Mouse (Mus musculus) midbrain, embryonic 16.5 days (tissue): ENCODE results near the gene Gm49776. TPM values are rescaled to one million over a fixed set of nuclear protein-coding genes. Genes with fewer than 3 reads are reported as not detected.
"Not testable (repeated sequence)": the region's sequence is repeated elsewhere in the genome, so short reads cannot be mapped to it uniquely, and the experiment has no call there.

Experiments
- ATAC-seq: fragments of 200-750 bp; cut with Nextera tagmentation; 2 replicates; pipeline ENCODE4 v1.8.0; 2017; ENCODE audit warnings: moderate TSS enrichment
- H3K27ac ChIP-seq: fragments of 300-500 bp; sonication (generic); 2 replicates; pipeline ENCODE4 v1.5.1; 2014; ENCODE audit warnings: mild to moderate bottlenecking, low read length, mixed read lengths
- H3K27me3 ChIP-seq: fragments of 300-500 bp; sonication (generic); 2 replicates; pipeline ENCODE4 v1.6.1; 2014; ENCODE audit warnings: low read depth, low read length, mixed read lengths; ENCODE audit not compliant: control insufficient read depth, insufficient read depth
- H3K36me3 ChIP-seq: fragments of 300-500 bp; sonication (generic); 2 replicates; pipeline ENCODE4 v1.6.1; 2014; ENCODE audit warnings: mild to moderate bottlenecking, low read length, moderate library complexity, mixed read lengths; ENCODE audit not compliant: control insufficient read depth, insufficient read depth
- H3K4me1 ChIP-seq: fragments of 300-500 bp; sonication (generic); 2 replicates; pipeline ENCODE4 v1.6.1; 2014; ENCODE audit warnings: mild to moderate bottlenecking, low read length, mixed read lengths; ENCODE audit not compliant: control insufficient read depth, insufficient read depth
- H3K4me2 ChIP-seq: fragments of 300-500 bp; sonication (generic); 2 replicates; pipeline ENCODE4 v1.6.1; 2014; ENCODE audit warnings: mild to moderate bottlenecking, low read length, mixed read lengths
- H3K4me3 ChIP-seq: fragments of 300-500 bp; sonication (generic); 2 replicates; pipeline ENCODE4 v1.5.1; 2014; ENCODE audit warnings: low read depth, mild to moderate bottlenecking, low read length, moderate library complexity, mixed read lengths
- H3K9ac ChIP-seq: fragments of 300-500 bp; sonication (generic); 2 replicates; pipeline ENCODE4 v1.6.1; 2014; ENCODE audit warnings: low read depth, low read length, mixed read lengths
- H3K9me3 ChIP-seq: fragments of 300-500 bp; sonication (generic); replicated peaks from 2 replicates; pipeline ENCODE4 v1.6.1; 2014; ENCODE audit warnings: mild to moderate bottlenecking, low read length, mixed read lengths; ENCODE audit not compliant: control insufficient read depth, poor library complexity, severe bottlenecking
- WGBS: fragments of 180-500 bp; shearing (Covaris S2); extraction: QIAGEN DNeasy Blood & Tissue Kit; methylation state at CpG from one replicate; pipeline ENCODE4 v1.1.7; 2014; 5-methylcytosine and 5-hydroxymethylcytosine counted together
- microRNA counts: library from miRNA; unstranded; fragments of <30 nt; microRNA quantifications from one replicate; lab custom pipeline; 2016
- microRNA-seq: library from miRNA; unstranded; fragments of <30 nt; microRNA quantifications from one replicate; pipeline ENCODE4, GENCODE M21; 2017
- polyA plus RNA-seq: library from polyadenylated mRNA; unstranded; fragments of >200 nt; fragmentation: Nextera tagmentation; extraction: Ambion mirVana; gene quantifications from 2 replicates; pipeline ENCODE4 v1.2.1, GENCODE M21; 2015

The Gm49776 gene
- polyA plus RNA-seq, 1 experiment from 2014 or later: not detected

DNA sequence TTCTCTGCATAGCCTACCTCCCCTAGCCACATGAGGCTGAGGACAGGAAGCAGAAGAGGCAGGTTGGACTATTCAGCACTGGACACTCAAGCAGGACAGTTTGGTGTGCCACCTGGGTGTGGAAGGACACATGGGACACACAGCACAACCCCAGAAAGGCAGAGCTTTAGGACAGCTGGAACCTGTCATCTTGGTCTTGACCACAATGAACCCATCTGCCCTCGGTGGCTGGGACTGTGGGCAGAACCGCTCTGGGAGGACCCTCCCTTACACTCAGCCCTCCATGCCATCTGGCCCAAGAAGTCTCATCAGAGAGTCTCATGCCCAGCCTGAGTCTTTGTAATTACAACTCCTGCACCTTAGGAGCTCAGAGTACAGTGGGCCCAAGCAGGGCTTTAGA is 58.1 kb downstream of the Gm49776 start:
- Histone ChIP-seq H3K36me3 (no peaks in the 10 kb centered on the region), H3K4me3 (no peak overlapping the region), H3K27me3 (no peaks in the 10 kb centered on the region), H3K4me2 (no peak overlapping the region), H3K9me3 (no peaks in the 10 kb centered on the region), H3K9ac (no peak overlapping the region), H3K27ac (no peak overlapping the region), H3K4me1 (peaks cover 9% of the 10 kb centered on the region)
- WGBS: 77% methylated on average over 2 of the region's 2 CpGs
- no peak for ATAC-seq

DNA sequence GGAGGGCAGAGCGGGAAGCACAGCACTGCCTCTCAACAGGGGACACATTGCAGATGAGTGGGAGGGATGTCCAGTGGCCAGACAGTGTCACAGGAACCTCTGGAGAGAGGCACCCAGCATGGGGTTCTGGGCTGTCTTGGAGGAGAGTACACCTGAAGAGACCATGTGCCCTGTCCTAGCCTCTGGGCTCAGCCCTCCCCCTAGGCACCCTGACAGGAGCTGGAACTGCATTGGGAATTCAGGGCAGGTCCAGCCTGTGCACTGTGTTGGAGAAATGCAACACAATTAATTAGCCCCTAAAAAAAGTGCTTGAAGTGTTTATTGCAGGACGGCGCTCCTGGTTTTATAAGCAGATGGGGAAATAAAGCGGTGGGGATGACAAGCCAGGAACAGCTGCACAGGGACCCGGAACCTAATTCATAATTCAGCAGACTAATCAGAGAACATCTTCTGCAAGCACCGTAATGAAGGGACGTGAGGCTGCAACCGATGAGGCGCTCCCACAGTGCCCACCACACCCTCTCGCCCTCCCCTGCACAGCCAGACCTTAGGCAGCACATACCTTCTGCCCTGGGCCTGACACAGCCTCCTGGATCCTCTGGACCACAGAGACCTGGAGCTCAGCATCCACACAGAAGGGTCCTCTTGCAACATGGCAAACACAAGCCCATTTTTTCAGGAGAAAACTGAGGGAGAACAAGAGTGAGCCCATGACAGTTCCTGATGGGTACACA is 59.6 kb downstream of the Gm49776 start:
- 44% methylated on average over 10 of the region's 10 CpGs for WGBS
- H3K9ac ChIP-seq: peak overlapping the region; percentile 20; the same call in 1 of the 2 replicates
- ATAC-seq: peak; percentile 46; the same call in 1 of the 2 replicates

DNA sequence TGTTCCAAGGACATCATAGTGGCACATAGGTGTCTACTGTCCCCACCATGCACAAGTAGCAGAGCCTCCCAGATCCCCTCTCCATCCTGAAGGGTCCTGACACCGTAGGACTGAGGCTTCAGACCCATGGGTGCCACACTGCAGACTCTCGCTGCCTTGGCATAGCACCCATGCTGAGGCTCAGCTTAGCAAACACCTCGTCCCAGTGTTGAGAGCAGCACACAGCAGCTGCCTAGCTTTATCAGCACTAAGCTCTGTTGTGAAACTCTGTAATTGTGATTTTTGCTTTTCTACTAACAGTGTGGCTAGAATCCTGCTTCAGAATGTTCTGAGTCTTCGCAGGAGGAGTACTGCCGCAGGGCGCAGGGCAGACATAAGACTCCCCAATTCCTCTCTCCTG is 60.2 kb downstream of the Gm49776 start:
- Histone ChIP-seq H3K9ac (0 out of 2 replicates have a peak overlapping the region, but pooled peaks have one; percentile 20), H3K4me3 (no peak overlapping the region), H3K4me2 (no peak overlapping the region), H3K36me3 (no peaks in the 10 kb centered on the region), H3K27ac (no peak overlapping the region), H3K4me1 (peaks cover 18% of the 10 kb centered on the region), H3K27me3 (no peaks in the 10 kb centered on the region), H3K9me3 (no peaks in the 10 kb centered on the region)
- ATAC-seq: no peak
- 81% methylated on average over 6 of the region's 6 CpGs for WGBS

More for the DNA sequence above, 59.6 kb downstream of the Gm49776 start:
- Histone ChIP-seq H3K4me1 (peaks cover 18% of the 10 kb centered on the region), H3K4me3 (no peak overlapping the region), H3K4me2 (no peak overlapping the region), H3K27ac (no peak overlapping the region), H3K27me3 (no peaks in the 10 kb centered on the region), H3K9me3 (no peaks in the 10 kb centered on the region), H3K36me3 (no peaks in the 10 kb centered on the region)

DNA sequence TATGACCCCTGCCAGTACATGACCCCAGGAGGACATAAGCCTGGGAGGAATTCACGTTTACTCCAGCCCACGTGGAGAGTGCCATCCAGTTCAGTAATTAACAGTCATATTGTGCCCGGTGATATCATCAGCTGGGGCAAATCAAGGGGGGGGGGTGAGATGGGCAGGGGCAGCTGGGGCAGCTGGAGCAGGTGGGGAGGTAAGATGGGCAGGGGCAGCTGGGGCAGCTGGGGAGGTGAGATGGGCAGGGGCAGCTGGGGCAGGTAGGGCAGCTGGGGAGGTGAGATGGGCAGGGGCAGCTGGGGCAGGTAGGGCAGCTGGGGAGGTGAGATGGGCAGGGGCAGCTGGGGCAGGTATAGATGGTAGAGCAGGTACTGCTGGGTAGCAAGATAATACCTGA is 62.6 kb downstream of the Gm49776 start:
- H3K36me3 ChIP-seq, H3K9ac ChIP-seq, H3K27me3 ChIP-seq, H3K9me3 ChIP-seq, ATAC-seq, H3K4me3 ChIP-seq, H3K27ac ChIP-seq, H3K4me2 ChIP-seq: not testable (repeated sequence)
- 45% methylated on average over 3 of the region's 3 CpGs for WGBS
- peaks cover 18% of the 10 kb centered on the region for H3K4me1 ChIP-seq

MicroRNAs encoded within 50 kb of the gene (microRNA counts, 519-probe panel; counts per million panel counts)
- 2,003 counts per million, percentile 48 among the panel's probes with 10 or more counts for microRNA mmu-miR-1306 (lab: Ali Mortazavi, UCI)

Small RNAs within 50 kb of the gene (microRNA-seq; reads per million reads assigned to microRNA genes)
- gene Gm24572: not detected
- 270 reads per million, percentile 66 among the genes with 10 or more reads in this experiment for gene Mir1306

Other genes with a start within 250 kb of the Gm49776 start
- gene Dgcr6, start 205.5 kb downstream of the Gm49776 start, polyA plus RNA-seq: 155 and 157 TPM in 2 replicates
- gene Prodh, start 168.1 kb downstream of the Gm49776 start, polyA plus RNA-seq: 3.6 and 4.1 TPM in 2 replicates
- gene Rtn4r, start 130.7 kb downstream of the Gm49776 start, polyA plus RNA-seq: 26.6 and 29.7 TPM in 2 replicates
- gene Ccdc188, start 40.4 kb downstream of the Gm49776 start, polyA plus RNA-seq: 0.14 TPM in 1 of 2 replicates, not detected in the other
- 13.8 and 17.9 TPM in 2 replicates for gene Zdhhc8, start 23.2 kb downstream of the Gm49776 start, polyA plus RNA-seq
- gene Trmt2a, start 9.6 kb downstream of the Gm49776 start, polyA plus RNA-seq: 105 and 106 TPM in 2 replicates
- 359 and 384 TPM in 2 replicates for gene Ranbp1, start 9.6 kb downstream of the Gm49776 start, polyA plus RNA-seq
- gene Dgcr8, start 30.9 kb upstream of the Gm49776 start, polyA plus RNA-seq: 31.1 and 32.7 TPM in 2 replicates
- gene Tango2, start 89.8 kb upstream of the Gm49776 start, polyA plus RNA-seq: 78.7 and 82.5 TPM in 2 replicates
- gene Arvcf, start 89.9 kb upstream of the Gm49776 start, polyA plus RNA-seq: 77.1 and 80.2 TPM in 2 replicates
- 36.6 and 37.0 TPM in 2 replicates for gene Txnrd2, start 168.1 kb upstream of the Gm49776 start, polyA plus RNA-seq
- 96.6 and 112 TPM in 2 replicates for gene Comt, start 168.5 kb upstream of the Gm49776 start, polyA plus RNA-seq
- gene Gnb1l, start 240.4 kb upstream of the Gm49776 start, polyA plus RNA-seq: 16.5 and 17.6 TPM in 2 replicates
- 3.3 and 3.5 TPM in 2 replicates for gene Rtl10, start 240.6 kb upstream of the Gm49776 start, polyA plus RNA-seq